ENCODE assay signal across 7 mouse cellular contexts in genomic region chr1:93508576-93508975, GRCm38 (mm10). TPM values are rescaled to one million over a fixed set of nuclear protein-coding genes. Genes with fewer than 3 reads are reported as not detected.
DNase-seq lines count a peak whose midpoint lies in the region; TF ChIP-seq lines count a peak whose summit lies in the region.
"Not testable (repeated sequence)": the region's sequence is repeated elsewhere in the genome, so short reads cannot be mapped to it uniquely, and the experiment has no call there.
"Had no signal": no experiment of that assay in that cellular context is flagged by ENCODE, and none has a peak within 500 bp of the region (broad histone marks: within the 10 kb centered on the region; RNA-seq: fewer than 3 reads in every experiment).

No protein-coding gene starts in this region.

- TF ChIP-seq POLR2A in lung, adult 2 months (IDR thresholded peaks at IDR 0.05; ENCODE audit: borderline replicate concordance, extremely low read depth, low read depth, low read length) = not testable (repeated sequence)

- TF ChIP-seq CTCF in lung, adult 2 months (IDR thresholded peaks at IDR 0.05; ENCODE audit: insufficient read depth, low read length) = not testable (repeated sequence)

- peak; percentile 21 to 26 for DNase-seq in cerebellum, postnatal 10 days
- DNase-seq in kidney, postnatal 25 days = peak; percentile 19 to 44
- peak; percentile 16 for DNase-seq in lung, adult 2 months
- DNase-seq in lung, postnatal 14 days = peak; percentile 29
- DNase-seq in lung, postnatal 36 days = peak; percentile 61
- peak; percentile 49 for DNase-seq in testis, postnatal 10 days (ENCODE audit: low spot score)

- H3K4me1 ChIP-seq in lung, adult 2 months (ENCODE audit: control insufficient read depth, insufficient read depth, low read length) = not testable (repeated sequence)

- WGBS in lung, adult 2 months = 31% methylated on average over 1 of the region's 1 CpGs

- H3K4me3 ChIP-seq in lung, adult 2 months (replicated peaks; ENCODE audit: extremely low read depth, low read depth, low read length) = not testable (repeated sequence)

RNA-seq across cellular contexts. Expression of gene Farp2, which starts 3.3 kb away (rescaled TPM):
- polyA plus RNA-seq in lung, adult 2 months (2012; rRNA removed) = 4.2 and 4.7 TPM in 2 replicates
- polyA plus RNA-seq: erythroblast, embryonic 14.5 days had no signal

RNA-seq across cellular contexts. Expression of gene Hdlbp, which starts 30.0 kb away (rescaled TPM):
- polyA plus RNA-seq in lung, adult 2 months (2012; rRNA removed) = 52.2 and 61.2 TPM in 2 replicates
